Mouse (Mus musculus): Measurements from ENCODE around the gene Pde7b. TPM values are rescaled to one million over a fixed set of nuclear protein-coding genes. Genes with fewer than 3 reads are reported as not detected.

Pde7b gene
- total RNA-seq, 2 experiments from 2014 or later, result 20.3 to 23.3 TPM

DNA sequence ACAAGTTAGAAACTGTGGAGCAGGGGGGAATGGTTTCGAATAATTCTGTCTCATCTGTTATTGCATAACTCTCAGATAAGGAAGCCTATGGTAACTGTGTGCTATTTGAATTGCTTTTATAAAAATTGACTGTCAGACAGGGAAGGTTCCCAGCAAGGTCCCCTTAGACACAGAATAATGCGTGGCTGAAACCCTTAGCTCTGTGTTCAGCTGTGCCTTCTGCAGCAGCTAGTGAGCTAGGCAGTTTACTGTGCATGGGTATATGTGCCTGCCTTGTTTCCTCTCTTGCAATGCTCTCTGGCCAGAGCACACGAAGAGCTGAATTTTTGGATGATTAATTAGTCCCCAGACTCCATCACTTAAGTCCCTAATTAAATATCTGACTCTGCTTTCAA is 1.4 kb downstream of the Pde7b start:
- no peak for DNase-seq (ENCODE audit: extremely low spot score in 1 of 2, low spot score in 1 of 2)

DNA sequence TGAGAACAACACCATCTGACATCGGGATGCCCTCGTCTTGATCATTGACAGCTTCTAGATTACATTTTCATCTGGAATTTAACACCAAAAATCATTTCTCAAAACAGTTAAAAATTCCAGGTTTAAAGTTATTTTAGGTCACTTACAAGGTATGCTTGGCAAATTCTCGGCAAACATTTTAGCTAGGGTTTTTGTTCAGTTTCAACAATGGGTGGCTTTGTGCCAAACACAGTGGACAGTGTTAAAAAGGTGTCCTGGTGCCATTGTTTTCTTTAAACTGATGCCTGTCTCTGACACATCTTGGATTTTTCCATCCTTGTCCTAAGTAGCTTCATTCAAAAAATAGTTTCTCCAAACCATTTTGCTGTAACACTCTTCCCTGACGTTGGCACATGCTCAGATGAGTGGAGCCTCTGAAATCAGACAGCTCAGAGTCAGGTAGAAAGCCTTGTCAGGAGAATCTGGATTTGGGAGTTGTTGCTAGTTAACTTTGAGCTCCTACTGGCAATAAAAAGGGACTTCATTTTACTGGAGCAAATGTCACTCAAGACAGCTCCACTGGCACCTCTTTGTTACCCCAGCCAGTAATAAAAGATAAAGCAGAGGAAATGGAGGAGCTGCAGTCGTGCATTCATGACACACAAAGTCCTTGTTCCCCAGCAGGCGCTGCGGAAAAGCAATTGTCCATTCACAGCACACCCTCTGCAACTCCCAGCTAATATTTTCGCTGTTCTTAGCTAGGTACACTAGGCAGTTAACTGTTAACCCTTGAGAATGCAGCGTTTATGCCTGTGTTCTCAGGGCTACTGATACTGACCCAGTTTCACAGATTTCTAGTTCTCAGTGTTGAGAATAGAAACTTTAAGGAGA is 2.0 kb downstream of the Pde7b start:
- DNase-seq (ENCODE audit: extremely low spot score in 1 of 2, low spot score in 1 of 2), result no peak

DNA sequence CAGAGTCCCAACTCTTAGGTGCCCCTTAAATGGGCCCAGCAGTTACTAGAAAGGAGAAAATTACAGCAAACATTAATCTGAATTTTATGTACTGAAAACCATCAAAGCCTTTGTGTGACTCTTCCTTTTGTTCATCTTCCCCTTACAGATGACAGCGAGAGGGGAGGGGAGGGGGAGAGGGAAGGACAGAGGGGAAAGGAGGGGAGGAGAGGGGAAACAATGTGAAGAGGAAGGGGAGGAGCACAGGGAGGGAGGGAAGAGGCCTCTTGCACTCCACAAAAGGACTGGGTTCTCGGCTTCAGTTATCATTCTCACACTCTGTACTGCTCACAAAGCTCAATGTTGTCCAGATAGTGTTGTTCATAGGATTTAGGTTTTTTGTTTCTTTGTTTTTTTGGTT is 5.7 kb downstream of the Pde7b start:
- DNase-seq (ENCODE audit: extremely low spot score in 1 of 2, low spot score in 1 of 2), result no peak

DNA sequence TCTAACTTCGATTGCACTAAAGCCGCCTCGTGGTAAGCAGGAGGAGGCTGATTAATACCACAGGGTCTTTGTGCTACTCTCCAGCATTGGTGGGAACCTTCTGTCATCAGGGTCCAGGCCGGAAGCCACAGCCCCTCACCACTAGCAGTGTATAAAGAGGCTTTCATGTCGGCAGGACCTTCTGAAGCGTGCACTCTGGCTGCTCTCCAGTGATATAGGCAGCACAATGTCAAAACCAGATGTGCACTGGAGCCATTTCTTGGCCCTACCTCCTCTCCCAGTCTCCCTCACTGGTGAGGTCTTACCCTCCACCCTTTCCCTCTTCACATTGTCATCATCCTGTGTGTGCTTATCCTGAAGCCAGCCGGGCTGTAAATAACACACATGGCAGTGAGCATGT is 24.2 kb downstream of the Pde7b start:
- no peak for DNase-seq (ENCODE audit: extremely low spot score in 1 of 2, low spot score in 1 of 2)

DNA sequence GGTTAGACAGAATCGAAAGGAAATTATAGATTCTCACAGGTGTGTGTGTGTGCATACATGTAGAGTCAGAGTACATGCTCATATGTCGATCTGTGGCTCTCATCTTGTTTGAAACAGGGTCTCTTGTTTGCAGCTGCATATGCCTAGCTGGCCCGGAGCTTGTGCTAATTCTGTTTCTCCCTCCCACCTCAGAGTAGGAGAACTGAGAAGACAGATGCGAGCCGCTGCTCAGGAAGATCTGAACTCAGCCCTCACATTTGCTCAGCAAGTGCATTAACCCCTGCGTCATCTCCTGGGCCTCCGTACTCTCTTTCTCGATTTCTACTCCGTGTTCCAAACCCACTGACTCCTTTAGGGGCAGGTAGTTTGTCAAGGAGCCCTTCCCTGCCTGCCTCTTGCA is 25.0 kb downstream of the Pde7b start:
- no peak for DNase-seq (ENCODE audit: extremely low spot score in 1 of 2, low spot score in 1 of 2)

DNA sequence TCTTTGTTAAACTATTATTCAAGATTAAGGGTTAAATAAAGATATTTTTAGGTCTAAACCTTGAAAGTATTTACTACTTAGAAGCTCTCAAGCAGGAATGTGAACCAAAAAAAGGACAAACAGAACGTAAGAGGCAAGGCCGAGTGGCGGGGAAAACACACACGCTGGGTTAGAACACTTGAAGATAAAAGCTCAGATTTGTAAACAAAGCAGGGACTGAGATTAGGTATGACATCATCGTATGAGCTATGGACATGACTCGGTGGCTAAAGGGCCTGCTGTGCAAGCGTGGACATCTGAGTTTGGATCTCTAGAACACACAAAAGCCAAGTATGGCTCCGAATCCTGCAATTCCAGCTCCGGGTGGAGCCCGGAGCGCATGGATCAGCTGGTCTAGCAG is 29.2 kb downstream of the Pde7b start:
- DNase-seq (ENCODE audit: extremely low spot score in 1 of 2, low spot score in 1 of 2), result no peak

DNA sequence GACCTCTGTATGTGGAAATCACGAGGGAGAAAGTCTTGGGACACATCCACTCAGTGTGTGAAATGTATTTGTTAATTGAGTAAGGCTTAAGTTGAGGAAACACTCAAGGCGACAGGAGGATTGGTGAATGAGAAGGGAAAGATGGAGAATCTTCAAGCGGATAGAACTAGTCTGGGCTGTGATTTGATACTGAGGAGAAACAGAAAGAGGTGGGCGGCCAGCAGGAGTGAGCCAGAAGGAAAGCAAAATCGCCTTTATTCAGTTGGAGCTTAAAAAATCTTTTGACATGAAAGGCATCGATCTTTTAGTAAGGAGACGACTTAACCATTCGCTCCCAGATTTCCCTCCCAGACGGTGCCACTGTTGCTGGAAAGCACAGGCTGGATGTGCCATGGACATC is 34.9 kb downstream of the Pde7b start:
- DNase-seq (ENCODE audit: extremely low spot score in 1 of 2, low spot score in 1 of 2), result no peak

DNA sequence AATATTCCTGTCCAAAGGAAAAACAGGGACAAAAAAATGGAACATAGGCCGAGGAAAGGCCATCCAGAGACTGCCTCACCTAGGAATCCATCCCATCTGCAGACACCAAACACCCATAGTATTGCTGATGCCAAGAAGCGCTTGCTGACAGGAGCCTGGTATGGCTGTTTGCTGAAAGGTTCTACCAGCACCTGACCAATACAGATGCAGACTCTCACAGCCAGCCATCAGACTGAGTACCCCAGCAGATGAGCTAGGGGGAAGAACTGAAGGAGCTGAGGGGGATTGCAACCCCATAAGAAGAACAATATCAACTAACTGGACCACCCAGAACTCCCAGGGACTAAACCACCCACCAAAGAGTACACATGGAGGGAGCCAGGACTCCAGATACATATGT is 40.7 kb downstream of the Pde7b start:
- DNase-seq (ENCODE audit: extremely low spot score in 1 of 2, low spot score in 1 of 2), result no peak

DNA sequence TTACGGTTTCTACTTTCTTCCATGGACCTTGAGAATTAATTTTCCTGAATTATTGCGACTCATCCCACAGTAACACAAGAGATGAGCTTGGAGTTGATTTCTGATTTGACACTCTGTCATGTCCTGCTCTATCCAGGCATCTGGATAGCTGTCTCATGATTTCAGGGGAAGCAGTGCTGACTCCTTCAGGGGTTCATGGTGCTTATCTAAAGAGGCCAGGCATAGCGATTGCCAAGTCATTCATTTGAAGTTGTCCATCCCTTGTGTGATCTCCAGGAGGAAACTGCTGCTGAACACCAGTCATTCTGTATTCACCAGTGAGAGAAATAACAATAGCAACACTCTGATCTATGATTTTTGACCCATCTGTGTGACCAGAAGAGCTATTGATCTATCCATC is 43.9 kb downstream of the Pde7b start:
- DNase-seq (ENCODE audit: extremely low spot score in 1 of 2, low spot score in 1 of 2), result no peak

DNA sequence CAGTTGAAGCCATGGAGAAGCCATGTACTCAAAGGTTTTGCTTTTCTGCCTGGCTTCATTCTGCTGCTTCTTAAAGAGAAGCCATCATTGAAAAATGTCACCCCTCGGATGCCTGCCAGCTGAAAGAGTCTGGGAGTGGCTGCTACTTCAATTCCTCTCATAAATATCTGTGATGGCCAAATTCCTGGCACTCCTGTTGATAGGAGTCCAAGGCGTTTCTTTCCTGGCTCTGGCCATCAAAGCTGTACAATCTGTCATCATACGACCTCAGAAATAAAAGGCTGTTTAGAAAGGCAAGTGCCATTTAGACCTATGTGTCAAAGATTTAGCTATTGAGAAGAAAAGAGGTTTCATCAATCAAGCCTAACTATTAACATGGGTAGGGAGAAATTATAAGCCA is 49.6 kb downstream of the Pde7b start:
- no peak for DNase-seq (ENCODE audit: extremely low spot score in 1 of 2, low spot score in 1 of 2)

DNA sequence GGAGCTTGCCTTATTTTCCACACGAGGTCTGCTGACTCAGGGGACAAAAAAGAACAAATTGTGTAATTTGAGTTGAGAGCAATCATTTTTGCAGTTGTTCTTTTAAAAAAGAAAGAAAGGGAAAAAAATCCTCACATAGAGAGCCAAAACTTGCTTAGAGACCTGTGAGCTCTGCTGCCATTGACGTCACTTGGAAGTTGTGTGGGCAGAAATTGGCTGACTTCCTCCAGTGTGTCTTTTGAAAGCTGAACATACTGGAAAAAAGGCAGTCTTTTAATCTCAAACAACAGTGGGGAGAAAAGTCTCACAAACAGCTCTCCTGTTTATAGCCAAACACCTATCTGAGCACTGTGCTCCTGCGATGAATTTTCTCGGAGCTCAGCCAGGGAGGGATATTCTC is 51.1 kb downstream of the Pde7b start:
- DNase-seq (ENCODE audit: extremely low spot score in 1 of 2, low spot score in 1 of 2), result peak; percentile 18 to 58

DNA sequence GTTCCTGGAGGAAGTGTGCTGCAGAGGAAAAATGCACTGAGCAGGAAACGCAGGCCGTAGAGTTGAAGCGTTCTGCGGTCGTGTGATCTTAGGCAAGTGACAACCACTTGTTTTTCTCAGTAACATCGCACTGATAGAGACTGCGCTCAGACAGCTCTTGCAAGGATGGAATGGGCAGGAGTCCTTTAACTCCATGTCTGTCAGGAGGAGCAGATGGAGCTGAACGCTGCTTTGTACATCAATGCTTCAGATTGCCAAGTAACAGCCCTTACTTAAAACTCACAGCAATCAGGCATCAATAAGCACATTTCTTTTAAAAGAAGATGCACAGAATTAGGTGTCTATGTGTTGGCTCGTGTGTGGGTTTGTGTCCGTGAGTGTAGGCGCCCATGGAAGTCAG is 52.3 kb downstream of the Pde7b start:
- no peak for DNase-seq (ENCODE audit: extremely low spot score in 1 of 2, low spot score in 1 of 2)

DNA sequence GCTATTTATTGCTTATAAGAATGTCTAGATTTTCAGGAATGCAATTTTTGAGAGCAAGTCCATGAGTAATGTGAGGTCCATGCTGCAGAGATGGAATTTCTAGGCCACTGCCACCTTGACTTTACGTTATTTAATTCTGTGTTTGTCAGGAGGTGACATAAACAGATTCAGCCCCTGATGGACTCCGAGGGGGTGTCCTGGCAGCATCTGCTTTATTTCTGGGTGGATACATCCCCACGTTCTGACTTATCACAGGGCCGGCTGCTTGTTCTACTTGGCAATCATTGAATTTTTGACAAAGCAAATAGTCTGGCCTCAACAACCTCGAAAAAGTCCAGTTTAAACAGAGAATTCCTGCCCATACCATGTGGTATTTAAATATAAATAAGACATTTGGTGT is 53.3 kb downstream of the Pde7b start:
- DNase-seq (ENCODE audit: extremely low spot score in 1 of 2, low spot score in 1 of 2), result no peak

DNA sequence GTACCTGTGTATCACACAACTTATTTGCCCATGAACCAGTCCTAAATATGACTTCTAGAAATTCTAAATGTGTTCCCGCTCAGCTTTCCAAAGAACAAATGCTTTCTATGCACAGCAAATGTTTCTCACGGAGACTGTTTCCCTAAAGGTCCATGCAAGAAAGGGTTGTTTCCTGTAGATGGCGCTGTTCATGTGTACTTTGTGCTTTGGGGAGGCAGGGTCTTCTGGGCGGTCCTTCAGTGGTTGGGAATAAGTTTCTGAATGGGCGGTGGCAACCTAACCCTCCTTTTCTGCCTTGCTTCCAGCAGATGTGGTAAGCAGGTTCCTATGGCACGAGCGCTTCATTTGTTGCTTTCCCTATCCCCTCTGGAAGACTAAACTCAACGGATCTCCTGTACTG is 54.3 kb downstream of the Pde7b start:
- DNase-seq (ENCODE audit: extremely low spot score in 1 of 2, low spot score in 1 of 2), result no peak

DNA sequence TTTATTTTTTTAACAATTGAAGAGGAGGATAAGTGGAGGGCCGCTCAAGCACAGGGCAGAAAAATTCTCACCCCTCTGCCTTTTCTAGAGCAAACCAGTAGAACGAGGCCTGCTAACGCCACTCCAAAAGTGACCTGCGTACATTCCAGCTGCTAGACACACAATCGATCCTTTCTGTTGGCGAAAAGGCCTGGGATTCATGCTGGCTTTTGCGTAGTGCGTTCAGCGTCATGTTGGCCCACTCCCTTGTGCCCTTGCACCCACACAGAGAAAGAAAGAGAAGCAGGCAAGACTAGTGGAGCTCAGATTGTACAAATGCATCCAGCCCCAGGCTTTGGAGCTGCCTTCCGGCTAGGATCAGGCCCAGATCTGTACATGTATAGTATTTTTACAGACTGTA is 55.4 kb downstream of the Pde7b start:
- DNase-seq (ENCODE audit: extremely low spot score in 1 of 2, low spot score in 1 of 2), result no peak

DNA sequence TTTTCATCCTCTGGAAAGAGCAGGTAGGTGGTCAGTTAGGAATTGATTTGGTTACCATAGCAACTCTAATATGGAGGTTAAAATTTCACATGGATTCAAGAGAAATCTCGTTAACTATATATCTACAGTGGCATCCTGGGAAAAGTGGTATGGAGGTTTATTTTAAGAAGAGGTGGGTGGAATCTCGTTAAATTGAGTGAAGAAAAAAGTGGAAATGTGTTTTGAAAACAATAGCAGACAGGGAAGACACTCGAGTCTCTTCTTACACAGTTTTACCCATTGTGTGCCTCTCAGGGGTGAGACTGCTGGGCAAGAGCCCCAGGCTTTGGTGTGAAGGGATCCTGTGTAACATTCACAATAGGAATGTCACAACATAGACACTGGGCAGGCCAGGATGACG is 56.3 kb downstream of the Pde7b start:
- DNase-seq (ENCODE audit: extremely low spot score in 1 of 2, low spot score in 1 of 2), result no peak

DNA sequence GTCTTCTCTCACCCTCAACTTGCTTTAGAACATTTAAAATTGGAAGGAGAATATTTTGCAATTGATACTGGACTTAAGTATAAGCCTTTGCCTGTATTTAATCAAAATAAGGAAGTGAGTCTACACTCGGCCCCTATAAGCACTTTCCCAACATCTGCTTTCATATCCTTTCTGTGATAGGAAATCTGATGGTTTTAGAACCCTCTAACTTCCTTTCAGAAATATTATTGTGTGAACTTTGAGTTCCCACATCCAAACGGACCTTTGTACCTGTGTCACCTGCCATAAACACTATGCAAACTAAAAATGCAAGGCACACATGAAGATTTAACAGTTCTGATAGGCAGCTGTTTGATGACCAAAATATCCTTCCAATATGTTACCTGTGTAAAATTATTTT is 58.2 kb downstream of the Pde7b start:
- no peak for DNase-seq (ENCODE audit: extremely low spot score in 1 of 2, low spot score in 1 of 2)

DNA sequence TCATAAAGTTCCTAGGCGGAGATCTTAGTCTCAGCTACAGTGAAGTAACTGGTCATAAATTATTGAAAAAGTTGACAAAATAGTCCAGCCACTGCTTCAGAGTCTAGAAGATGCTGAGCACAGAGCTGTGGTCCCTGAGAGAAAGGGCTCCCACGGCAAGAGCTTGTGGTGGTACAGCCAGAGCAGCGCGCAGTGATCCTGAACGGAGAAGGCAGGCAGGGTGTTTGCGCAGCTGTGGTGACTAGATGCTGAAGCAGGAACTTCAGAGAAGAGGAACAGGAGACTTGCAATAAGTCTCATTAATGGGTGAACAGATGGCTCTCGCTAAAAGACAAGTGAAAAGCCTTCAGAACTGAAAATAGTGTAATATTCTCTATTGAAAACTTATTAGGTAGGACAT is 61.9 kb downstream of the Pde7b start:
- DNase-seq (ENCODE audit: extremely low spot score in 1 of 2, low spot score in 1 of 2), result no peak

DNA sequence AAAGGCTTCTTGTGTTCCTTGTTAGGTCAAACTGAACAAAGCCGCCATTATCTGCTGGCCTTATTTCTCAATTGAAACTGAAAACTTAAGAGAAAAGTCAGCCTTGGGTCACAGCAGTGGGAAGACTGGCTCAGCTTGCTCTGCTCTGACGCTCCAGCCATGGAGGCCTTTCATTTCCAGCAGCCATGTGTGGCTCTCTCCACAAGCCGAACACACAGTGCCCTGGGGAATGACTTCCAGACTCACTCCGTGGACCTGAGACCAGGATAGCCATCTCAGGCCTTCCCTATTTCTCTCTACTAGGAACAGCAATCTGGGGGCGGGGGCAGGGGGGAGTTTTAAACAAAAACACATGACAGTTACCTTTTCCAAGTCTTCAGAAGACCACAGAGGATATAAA is 63.2 kb downstream of the Pde7b start:
- DNase-seq (ENCODE audit: extremely low spot score in 1 of 2, low spot score in 1 of 2), result no peak

DNA sequence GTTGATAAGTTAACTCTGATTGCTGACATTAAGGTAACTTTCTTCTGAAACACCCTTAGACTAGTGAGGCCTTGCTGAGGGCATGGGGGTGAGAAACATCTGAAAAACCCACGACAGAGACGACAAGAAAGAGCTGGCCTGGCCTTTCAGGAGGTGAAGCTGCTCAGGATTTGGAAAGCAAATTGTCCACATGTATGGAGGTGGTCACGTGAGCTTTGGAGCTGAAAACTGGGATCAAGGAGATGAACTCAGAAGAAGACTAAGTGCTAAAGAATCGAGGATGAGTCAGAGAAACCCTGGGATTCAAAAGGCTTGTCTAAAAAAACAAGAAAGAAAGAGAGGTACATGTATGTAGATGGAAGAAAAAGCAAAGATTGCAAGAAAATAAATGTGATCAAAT is 65.2 kb downstream of the Pde7b start:
- no peak for DNase-seq (ENCODE audit: extremely low spot score in 1 of 2, low spot score in 1 of 2)

DNA sequence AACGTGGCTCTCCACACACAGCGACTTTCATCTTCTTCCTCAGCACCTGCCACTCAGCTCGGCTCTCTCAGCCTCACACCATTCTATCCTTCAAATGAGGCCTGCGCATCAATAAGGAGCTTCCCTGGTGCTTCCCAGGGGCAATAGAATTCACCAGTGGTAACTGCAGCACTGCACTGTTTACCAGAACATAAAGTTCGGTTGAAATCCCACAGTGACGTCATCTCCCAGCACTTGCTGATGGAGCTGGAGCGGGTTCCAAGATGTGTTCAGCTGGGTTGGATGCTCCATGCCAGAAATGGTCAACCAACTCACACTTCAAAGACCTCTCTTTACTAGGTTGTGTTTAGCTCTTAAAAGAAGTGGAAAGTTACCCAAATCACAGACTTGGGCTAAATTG is 65.6 kb downstream of the Pde7b start:
- no peak for DNase-seq (ENCODE audit: extremely low spot score in 1 of 2, low spot score in 1 of 2)

DNA sequence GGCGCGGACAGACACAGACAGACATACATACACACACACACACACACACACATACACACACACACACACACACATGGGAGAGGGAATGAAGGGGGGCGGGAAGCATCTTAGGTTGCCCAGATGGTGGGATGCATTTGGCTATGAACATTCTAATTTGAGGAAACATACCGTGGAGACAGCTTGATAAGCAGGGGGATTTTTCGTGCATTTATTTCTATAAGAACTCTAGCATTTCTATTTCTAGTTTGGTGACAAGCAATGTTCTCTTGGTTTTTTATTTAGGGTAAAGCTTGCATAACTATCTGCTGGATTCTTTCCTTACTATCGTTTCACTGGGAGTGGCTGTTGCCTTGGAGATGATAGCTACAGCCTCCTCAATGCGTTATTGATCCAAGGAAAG is 66.2 kb downstream of the Pde7b start:
- DNase-seq (ENCODE audit: extremely low spot score in 1 of 2, low spot score in 1 of 2), result no peak
